Mouse (Mus musculus) heart, postnatal 0 days (tissue): Measurements from ENCODE around the gene Rac2. TPM values are rescaled to one million over a fixed set of nuclear protein-coding genes. Genes with fewer than 3 reads are reported as not detected.

Source experiments
- ATAC-seq: fragments of 200-750 bp; cut with Nextera tagmentation; 2 replicates; pipeline ENCODE4 v1.8.0; 2017; ENCODE audit warnings: low read depth, moderate number of reproducible peaks, moderate library complexity; ENCODE audit not compliant: insufficient read depth
- DNase-seq: peaks from one replicate; pipeline ENCODE4 v3.0.0-alpha.2; 2016; ENCODE audit warnings: low spot score
- H3K27ac ChIP-seq: fragments of 300-500 bp; sonication (generic); 2 replicates; pipeline ENCODE4 v1.5.1; 2014; ENCODE audit warnings: low read depth, mild to moderate bottlenecking
- H3K27me3 ChIP-seq: fragments of 300-500 bp; sonication (generic); 2 replicates; pipeline ENCODE4 v1.6.1; 2014; ENCODE audit warnings: low read length, mixed read lengths; ENCODE audit not compliant: control insufficient read depth, insufficient read depth
- H3K36me3 ChIP-seq: fragments of 300-500 bp; sonication (generic); replicated peaks from 2 replicates; pipeline ENCODE4 v1.6.1; 2014; ENCODE audit warnings: low read length, mixed read lengths; ENCODE audit not compliant: control insufficient read depth, insufficient read depth
- H3K4me1 ChIP-seq: fragments of 300-500 bp; sonication (generic); 2 replicates; pipeline ENCODE4 v1.6.1; 2014; ENCODE audit warnings: antibody characterized with exemption; ENCODE audit not compliant: control insufficient read depth, insufficient read depth
- H3K4me2 ChIP-seq: fragments of 300-500 bp; sonication (generic); 2 replicates; pipeline ENCODE4 v1.6.1; 2014; ENCODE audit warnings: low read depth, mild to moderate bottlenecking, low read length, moderate library complexity
- H3K4me3 ChIP-seq: fragments of 300-500 bp; sonication (generic); 2 replicates; pipeline ENCODE4 v1.5.1; 2014; ENCODE audit warnings: low read depth, low read length
- H3K9ac ChIP-seq: fragments of 300-500 bp; sonication (generic); replicated peaks from 2 replicates; pipeline ENCODE4 v1.6.1; 2014; ENCODE audit warnings: low read depth, low read length, mixed read lengths
- H3K9me3 ChIP-seq: fragments of 300-500 bp; sonication (generic); replicated peaks from 2 replicates; pipeline ENCODE4 v1.6.1; 2016; ENCODE audit warnings: low read length; ENCODE audit not compliant: control insufficient read depth
- CTCF ChIP-seq: IDR thresholded peaks from 2 replicates; pipeline ENCODE4 v1.5.1; 2016; ENCODE audit warnings: antibody characterized with exemption, control low read depth, low read depth
- EP300 ChIP-seq: IDR thresholded peaks from 2 replicates; pipeline ENCODE4 v1.6.1; 2016; ENCODE audit warnings: antibody characterized with exemption, low read depth
- WGBS: fragments of 180-500 bp; shearing (Covaris S2); extraction: QIAGEN DNeasy Blood & Tissue Kit; methylation state at CpG from one replicate; pipeline ENCODE4 v1.1.7; 2014; 5-methylcytosine and 5-hydroxymethylcytosine counted together
- polyA plus RNA-seq: library from polyadenylated mRNA; unstranded; fragments of >200 nt; fragmentation: Nextera tagmentation; extraction: Ambion mirVana; gene quantifications from 2 replicates; pipeline ENCODE4 v1.2.1, GENCODE M21; 2015
- total RNA-seq: library from RNA; depleted of rRNA; stranded (reverse); fragments of >200 nt; gene quantifications from 2 replicates; pipeline ENCODE4 v1.2.3, GENCODE M21; 2014; ENCODE audit warnings: low replicate concordance

The Rac2 gene
- total and polyA plus RNA-seq, 2 experiments from 2014 or later = 3.1 to 4.0 TPM

GRCm38 (mm10) chr15:78530671-78531450 lies 41.7 kb downstream of the Rac2 start, which contains the start of gene C1qtnf6:
TSS of gene C1qtnf6 (minus strand) at chr15:78531416.
- Histone ChIP-seq H3K27ac (peak within 1 kb of the TSS; percentile 92), H3K4me2 (peak within 1 kb of the TSS; percentile 53), H3K27me3 (no peaks in the 10 kb centered on the region), H3K36me3 (peaks cover 2% of the 10 kb centered on the region; the same call in 1 of the 2 replicates), H3K4me1 (peaks cover 36% of the 10 kb centered on the region), H3K9ac (peak within 1 kb of the TSS; percentile 63), H3K9me3 (no peaks in the 10 kb centered on the region), H3K4me3 (peak within 1 kb of the TSS; percentile 14; the same call in 1 of the 2 replicates)
- 47% methylated on average over 17 of the region's 17 CpGs for WGBS
- TF ChIP-seq CTCF = no peak
- no peak for TF ChIP-seq EP300
- DNase-seq (peak; percentile 50), ATAC-seq (peak; percentile 13; the same call in 1 of the 2 replicates)

GRCm38 (mm10) chr15:78530141-78530540 lies 42.4 kb downstream of the Rac2 start:
- peak overlapping the region; percentile 63; the same call in 1 of the 2 replicates for H3K9ac ChIP-seq
- peak overlapping the region; percentile 92 for H3K27ac ChIP-seq
- TF ChIP-seq EP300 (no peak), CTCF (no peak)
- no peaks in the 10 kb centered on the region for H3K9me3 ChIP-seq
- DNase-seq (no peak), ATAC-seq (no peak)
- WGBS = 75% methylated on average over 3 of the region's 3 CpGs
- H3K4me1 ChIP-seq = peaks cover 36% of the 10 kb centered on the region
- peaks cover 7% of the 10 kb centered on the region for H3K36me3 ChIP-seq
- H3K4me3 ChIP-seq = no peak overlapping the region
- H3K27me3 ChIP-seq = no peaks in the 10 kb centered on the region
- peak overlapping the region; percentile 75 for H3K4me2 ChIP-seq

GRCm38 (mm10) chr15:78529428-78529990 lies 43.1 kb downstream of the Rac2 start:
- DNase-seq (peak; percentile 82), ATAC-seq (peak; percentile 29)
- Histone ChIP-seq H3K27me3 (no peaks in the 10 kb centered on the region), H3K4me2 (peak overlapping the region; percentile 75), H3K4me1 (peaks cover 36% of the 10 kb centered on the region), H3K9me3 (no peaks in the 10 kb centered on the region), H3K9ac (peak overlapping the region; percentile 63), H3K4me3 (peak overlapping the region; percentile 54), H3K27ac (peak overlapping the region; percentile 92), H3K36me3 (peaks cover 14% of the 10 kb centered on the region)
- TF ChIP-seq EP300 = no peak
- TF ChIP-seq CTCF = no peak
- 1% methylated on average over 15 of the region's 15 CpGs for WGBS

- peaks cover 36% of the 10 kb centered on the region for H3K4me1 ChIP-seq
- H3K4me2 ChIP-seq = peak overlapping the region; percentile 75
- DNase-seq (peak; percentile 62), ATAC-seq (no peak)
- no peaks in the 10 kb centered on the region for H3K27me3 ChIP-seq
- H3K4me3 ChIP-seq = peak overlapping the region; percentile 54
- H3K36me3 ChIP-seq = peaks cover 17% of the 10 kb centered on the region
- WGBS = 31% methylated on average over 11 of the region's 11 CpGs
- no peaks in the 10 kb centered on the region for H3K9me3 ChIP-seq
- peak overlapping the region; percentile 63 for H3K9ac ChIP-seq
- H3K27ac ChIP-seq = peak overlapping the region; percentile 92
- no peak for TF ChIP-seq CTCF
- TF ChIP-seq EP300 = no peak
These were observed 43.7 kb downstream of the Rac2 start for GRCm38 (mm10) chr15:78528726-78529411.

GRCm38 (mm10) chr15:78527973-78528372 lies 44.6 kb downstream of the Rac2 start:
- Histone ChIP-seq H3K9me3 (no peaks in the 10 kb centered on the region), H3K4me1 (peaks cover 36% of the 10 kb centered on the region), H3K4me2 (peak overlapping the region; percentile 75), H3K27ac (peak overlapping the region; percentile 92), H3K9ac (no peak overlapping the region), H3K27me3 (no peaks in the 10 kb centered on the region), H3K36me3 (peaks cover 17% of the 10 kb centered on the region), H3K4me3 (no peak overlapping the region)
- TF ChIP-seq EP300 (no peak), CTCF (no peak)
- ATAC-seq = no peak
- 59% methylated on average over 7 of the region's 7 CpGs for WGBS
- DNase-seq = peak; percentile 24
